8 mouse cellular contexts compared by ENCODE assay signal in the genomic region with DNA sequence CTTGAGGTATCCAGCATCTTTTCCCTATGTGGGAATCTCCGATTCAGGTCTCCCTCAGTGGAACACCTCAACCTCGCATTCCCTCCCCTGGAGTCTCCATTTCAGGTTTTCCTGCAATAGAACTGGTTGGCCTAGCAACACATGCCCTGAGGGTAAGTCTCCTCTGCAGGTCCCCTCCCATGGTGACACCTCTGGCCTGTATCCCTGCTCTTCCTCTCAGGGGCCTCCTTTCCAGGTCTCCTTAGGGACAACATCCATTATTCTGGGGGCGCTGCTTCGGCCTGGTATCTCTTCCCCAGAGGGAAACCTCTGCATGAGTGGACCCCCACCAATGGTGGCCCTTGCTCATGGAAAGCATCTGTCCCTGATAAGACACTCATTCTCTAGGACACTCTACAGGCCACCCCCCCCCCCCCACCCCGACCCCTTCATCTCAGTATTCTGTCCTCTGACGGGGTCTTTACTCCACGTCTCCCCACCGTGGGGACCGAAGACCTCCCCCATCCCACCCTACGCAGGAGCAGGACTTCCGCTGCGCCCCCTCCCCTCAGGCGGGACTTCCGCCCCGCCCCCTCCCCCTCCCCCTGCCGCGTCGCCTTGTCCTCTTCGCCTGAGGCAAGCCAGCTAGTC. TPM values are rescaled to one million over a fixed set of nuclear protein-coding genes. Genes with fewer than 3 reads are reported as not detected.
DNase-seq lines count a peak whose midpoint lies in the region; ATAC-seq and TF ChIP-seq lines count a peak whose summit lies in the region.

Gene Atxn10 (plus strand): TSS at position 575 of the 630 bp plus-strand sequence.

- WGBS in forebrain, embryonic 14.5 days: 16% methylated on average over 9 of the region's 19 CpGs
- WGBS in hindbrain, embryonic 10.5 days: 8% methylated on average over 19 of the region's 19 CpGs
- 11% methylated on average over 13 of the region's 19 CpGs for WGBS in limb, embryonic 15.5 days
- 19% methylated on average over 19 of the region's 19 CpGs for WGBS in small intestine, adult 2 months

- H3K9ac ChIP-seq in forebrain, embryonic 14.5 days (ENCODE audit: low read length): peak within 1 kb of the TSS; percentile 93
- peak within 1 kb of the TSS; percentile 68 for H3K9ac ChIP-seq in limb, embryonic 15.5 days

- peaks cover 15% of the 10 kb centered on the region for H3K4me1 ChIP-seq in forebrain, embryonic 14.5 days (ENCODE audit: control insufficient read depth, insufficient read depth, low read length)
- H3K4me1 ChIP-seq in hindbrain, embryonic 10.5 days (replicated peaks): peaks cover 31% of the 10 kb centered on the region
- peaks cover 13% of the 10 kb centered on the region for H3K4me1 ChIP-seq in limb, embryonic 15.5 days
- H3K4me1 ChIP-seq in small intestine, adult 2 months (ENCODE audit: control insufficient read depth, insufficient read depth, insufficient read length, low read length): peaks cover 5% of the 10 kb centered on the region; the same call in 1 of the 2 replicates

- peak; percentile 24; the same call in 1 of the 2 replicates for ATAC-seq in forebrain, embryonic 14.5 days
- ATAC-seq in limb, embryonic 15.5 days (ENCODE audit: insufficient number of reproducible peaks, low FRiP score, low TSS enrichment, low read depth): peak; percentile 8; the same call in 1 of the 2 replicates

- H3K36me3 ChIP-seq in forebrain, embryonic 14.5 days (ENCODE audit: control insufficient read depth, insufficient read depth, low read length): no peaks in the 10 kb centered on the region
- H3K36me3 ChIP-seq in hindbrain, embryonic 10.5 days: no peaks in the 10 kb centered on the region
- H3K36me3 ChIP-seq in limb, embryonic 15.5 days: no peaks in the 10 kb centered on the region
- no peaks in the 10 kb centered on the region for H3K36me3 ChIP-seq in small intestine, adult 2 months (ENCODE audit: control insufficient read depth, insufficient read depth, low read length)

- peak within 1 kb of the TSS; percentile 94 for H3K4me3 ChIP-seq in forebrain, embryonic 14.5 days (ENCODE audit: low read depth, low read length)
- H3K4me3 ChIP-seq in hindbrain, embryonic 10.5 days: peak within 1 kb of the TSS; percentile 99
- peak within 1 kb of the TSS; percentile 79 for H3K4me3 ChIP-seq in limb, embryonic 15.5 days
- H3K4me3 ChIP-seq in small intestine, adult 2 months (ENCODE audit: low read depth, low read length): peak within 1 kb of the TSS; percentile 93

- no peak for TF ChIP-seq CTCF in small intestine, adult 2 months (IDR thresholded peaks at IDR 0.05; ENCODE audit: extremely low read depth, insufficient read length, insufficient replicate concordance, low read depth, low read length)

- no peak for TF ChIP-seq POLR2A in small intestine, adult 2 months (IDR thresholded peaks at IDR 0.05; ENCODE audit: low read depth, low read length)

- H3K27ac ChIP-seq in forebrain, embryonic 14.5 days (ENCODE audit: low read depth, low read length): peak within 1 kb of the TSS; percentile 98
- peak within 1 kb of the TSS; percentile 97 for H3K27ac ChIP-seq in hindbrain, embryonic 10.5 days
- peak within 1 kb of the TSS; percentile 99 for H3K27ac ChIP-seq in limb, embryonic 15.5 days
- H3K27ac ChIP-seq in small intestine, adult 2 months (ENCODE audit: insufficient read depth, low read depth, low read length): peak within 1 kb of the TSS; percentile 72

- DNase-seq in ovary, postnatal 10 days (ENCODE audit: low spot score): peak; percentile 13
- DNase-seq in ovary, postnatal 36 days (ENCODE audit: low spot score): no peak
- DNase-seq in adrenal gland, postnatal 25 days: no peak
- DNase-seq in forebrain, embryonic 14.5 days (ENCODE audit: low spot score): peak; percentile 29
- no peak for DNase-seq in hindbrain, embryonic 10.5 days (ENCODE audit: low spot score)
- DNase-seq in right cerebral cortex, adult 18-20 months: no peak

- no peaks in the 10 kb centered on the region for H3K9me3 ChIP-seq in forebrain, embryonic 14.5 days (replicated peaks; ENCODE audit: control insufficient read depth, low read length)
- no peaks in the 10 kb centered on the region for H3K9me3 ChIP-seq in hindbrain, embryonic 10.5 days
- H3K9me3 ChIP-seq in limb, embryonic 15.5 days: no peaks in the 10 kb centered on the region

- H3K27me3 ChIP-seq in forebrain, embryonic 14.5 days (replicated peaks; ENCODE audit: control insufficient read depth, insufficient read depth, low read length): no peaks in the 10 kb centered on the region
- no peaks in the 10 kb centered on the region for H3K27me3 ChIP-seq in hindbrain, embryonic 10.5 days (ENCODE audit: insufficient read depth, poor library complexity, severe bottlenecking)
- no peaks in the 10 kb centered on the region for H3K27me3 ChIP-seq in limb, embryonic 15.5 days
- no peaks in the 10 kb centered on the region for H3K27me3 ChIP-seq in small intestine, adult 2 months (ENCODE audit: control insufficient read depth, insufficient read depth, low read length)

- peak within 1 kb of the TSS; percentile 65 for H3K4me2 ChIP-seq in forebrain, embryonic 14.5 days (ENCODE audit: low read length)
- H3K4me2 ChIP-seq in limb, embryonic 15.5 days: peak within 1 kb of the TSS; percentile 57

RNA-seq across cellular contexts. Expression of gene Atxn10, which starts in this region (rescaled TPM):
- 128 and 131 TPM in 2 replicates for total RNA-seq in adrenal gland, postnatal 25 days (2021)
- 516 and 535 TPM in 2 replicates for polyA plus RNA-seq in forebrain, embryonic 14.5 days (2014; fragmentation: Nextera tagmentation; extraction: Ambion mirVana)
- polyA plus RNA-seq in hindbrain, embryonic 10.5 days (2016; fragmentation: Nextera tagmentation; extraction: Ambion mirVana): 349 and 385 TPM in 2 replicates
- polyA plus RNA-seq in limb, embryonic 15.5 days (2015; fragmentation: Nextera tagmentation; extraction: Ambion mirVana): 283 and 286 TPM in 2 replicates
- 13.7 and 14.5 TPM in 2 replicates for polyA plus RNA-seq in small intestine, adult 2 months (2012; rRNA removed)

Comparison
In these comparisons a context has a peak if more than half of its experiments do, and no peak if none do; other contexts are left out.
1. RNA of gene Atxn10 (polyA plus RNA-seq): 516 to 535 TPM in forebrain, embryonic 14.5 days, 349 to 385 TPM in hindbrain, embryonic 10.5 days and 283 to 286 TPM in limb, embryonic 15.5 days; 13.7 to 14.5 TPM in small intestine, adult 2 months; every median in the first group is over 10 times any median in the second.
2. DNase-seq: peak in ovary, postnatal 10 days (single experiment) and forebrain, embryonic 14.5 days (single experiment); none in ovary, postnatal 36 days (single experiment), adrenal gland, postnatal 25 days (single experiment), hindbrain, embryonic 10.5 days (single experiment) and right cerebral cortex, adult 18-20 months (single experiment).
3. Peak in every context shown above with its lines, with median percentiles within 50 percentile points of each other: H3K27ac ChIP-seq and H3K4me3 ChIP-seq.